Mouse (Mus musculus) T-cell, adult 66 days (primary cell): ENCODE results near the gene Hpdl. TPM values are rescaled to one million over a fixed set of nuclear protein-coding genes. Genes with fewer than 3 reads are reported as not detected.

ENCODE experiments used
- total RNA-seq, 2 experiments: library from RNA; stranded (reverse); gene quantifications; 3 replicates in 1 of 2; 4 replicates in 1 of 2; pipeline ENCODE4 v1.2.4; 2023

Hpdl gene
- not detected for total RNA-seq

DNA sequence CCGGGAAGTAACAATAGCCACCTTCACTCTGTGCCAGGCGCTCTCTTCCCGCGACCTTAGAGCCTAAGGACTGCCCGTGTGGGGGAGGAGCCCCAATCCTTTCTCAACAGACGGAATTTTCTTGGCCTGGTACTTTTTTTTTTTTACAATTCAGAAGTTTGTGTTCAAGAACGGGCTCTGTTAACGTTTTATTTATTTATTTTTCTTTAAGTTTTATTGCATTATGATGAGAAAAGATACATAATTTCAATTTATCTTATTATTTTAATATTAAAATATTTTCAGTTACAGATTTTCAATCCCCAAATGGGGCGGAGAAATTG, at the start of gene Hpdl:
Gene Hpdl (minus strand): TSS at position 14 of the 323 bp plus-strand sequence.

DNA sequence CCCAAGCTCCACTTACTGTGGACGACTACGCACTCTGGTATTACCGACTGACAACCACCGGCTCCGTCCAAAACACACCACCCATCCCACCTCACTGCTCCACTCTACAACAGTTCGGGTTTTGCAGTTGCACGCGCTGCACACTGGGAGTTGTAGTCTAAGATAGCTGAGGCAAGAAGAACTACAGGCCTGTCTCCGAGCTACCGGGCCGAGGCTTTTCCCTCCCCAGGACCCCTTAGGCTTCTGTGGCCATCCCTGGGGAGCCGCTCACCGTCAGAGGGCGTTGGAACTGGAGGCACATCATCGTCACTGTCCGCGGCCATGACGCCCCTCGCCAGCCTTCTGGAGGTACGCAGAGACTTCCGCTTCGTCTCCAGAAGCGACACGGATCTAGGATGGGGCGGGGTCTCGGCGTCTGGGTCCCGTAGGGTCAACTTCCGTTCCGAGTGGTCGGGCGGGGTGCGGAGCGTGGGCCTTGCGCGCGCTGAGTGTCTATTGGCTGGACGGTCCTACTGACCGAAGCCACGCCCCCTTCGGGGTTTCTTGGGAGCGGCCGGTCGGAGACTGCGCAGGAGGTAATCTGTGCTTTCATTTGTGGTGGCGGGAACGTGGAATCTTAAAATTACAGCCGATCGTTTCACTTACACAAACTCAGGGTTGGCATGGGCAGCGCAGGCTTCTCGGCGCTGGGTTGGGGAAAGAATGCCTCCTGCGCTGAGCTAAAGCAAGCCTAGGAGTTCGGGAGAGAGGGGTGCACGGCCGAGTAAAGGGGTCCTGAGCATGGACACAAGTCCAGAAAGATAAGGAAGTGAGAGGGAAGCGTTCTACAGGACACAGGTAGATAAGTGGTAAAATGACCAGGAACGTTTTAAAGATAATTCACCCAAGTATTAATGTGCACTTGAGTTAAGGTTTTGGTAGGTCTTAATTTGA, 14.0 kb downstream of the Hpdl start, which contains the start of the genes Toe1 and Mutyh:
Gene Toe1 (minus strand): TSS at position 444 of the 933 bp plus-strand sequence.
Gene Mutyh (plus strand): TSS at position 527 of the 933 bp plus-strand sequence.

Other genes starting within 250 kb of the Hpdl start
- gene Ccdc17, start 225.1 kb downstream of the Hpdl start, total RNA-seq, result 10 to 100 TPM; 12.8 to 14.4 TPM
- 100 to 1,000 TPM in 1 of 2 experiments, 10 to 100 TPM in 1; 82.1 to 104 TPM for gene Nasp, start 193.8 kb downstream of the Hpdl start, total RNA-seq
- 100 to 1,000 TPM; 186 to 195 TPM for gene Akr1a1, start 170.0 kb downstream of the Hpdl start, total RNA-seq
- 100 to 1,000 TPM; 164 TPM for gene Prdx1, start 136.2 kb downstream of the Hpdl start, total RNA-seq
- 1 to 10 TPM; 4.5 to 6.0 TPM for gene Mmachc, start 113.3 kb downstream of the Hpdl start, total RNA-seq
- gene Ccdc163, start 113.2 kb downstream of the Hpdl start, total RNA-seq, result 10 to 100 TPM; 13.1 to 19.6 TPM
- gene Tesk2, start 100.8 kb downstream of the Hpdl start, total RNA-seq, result 1 to 10 TPM; 4.8 to 7.5 TPM
- gene Toe1, start 14.1 kb downstream of the Hpdl start, total RNA-seq, result 10 to 100 TPM; 58.9 to 60.1 TPM
- 10 to 100 TPM in 1 of 2 experiments, 1 to 10 TPM in 1; 9.4 to 11.7 TPM for gene Mutyh, start 14.0 kb downstream of the Hpdl start, total RNA-seq
- under 1 TPM in 1 of 2 experiments, not detected in 1; 0.24 TPM for gene Zswim5, start 55.7 kb upstream of the Hpdl start, total RNA-seq
- 10 to 100 TPM; 59.0 to 60.5 TPM for gene Urod, start 172.7 kb upstream of the Hpdl start, total RNA-seq
- 10 to 100 TPM; 42.2 to 52.6 TPM for gene Hectd3, start 173.6 kb upstream of the Hpdl start, total RNA-seq
- gene Eif2b3, start 197.7 kb upstream of the Hpdl start, total RNA-seq, result 10 to 100 TPM; 25.4 to 27.5 TPM